Mouse (Mus musculus) cerebellum, adult 9-11 months (tissue): ENCODE measurements around the gene Zim1.

ENCODE experiments used
- DNase-seq: peaks from one replicate; pipeline ENCODE4 v3.0.0; 2022

The Zim1 gene

DNA sequence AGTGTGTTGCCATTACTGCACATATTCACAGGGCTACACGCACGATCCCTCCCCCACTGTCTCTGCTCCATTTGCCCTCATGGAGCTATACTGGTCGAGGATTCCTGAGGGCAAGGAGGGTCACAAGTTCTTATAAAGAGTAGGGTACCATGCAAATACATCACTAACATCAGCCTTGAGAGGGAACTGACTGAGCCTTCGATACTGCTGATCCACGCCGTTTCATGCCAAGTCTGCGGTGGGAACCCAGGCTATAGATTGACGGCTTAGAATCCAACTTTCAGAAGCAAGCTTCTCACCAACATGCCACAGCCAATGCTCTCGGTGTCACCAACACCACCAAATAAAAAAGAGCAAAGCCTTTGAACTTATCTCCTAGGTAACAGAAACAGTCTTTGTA, 45.7 kb downstream of the Zim1 start:
- DNase-seq = no peak

DNA sequence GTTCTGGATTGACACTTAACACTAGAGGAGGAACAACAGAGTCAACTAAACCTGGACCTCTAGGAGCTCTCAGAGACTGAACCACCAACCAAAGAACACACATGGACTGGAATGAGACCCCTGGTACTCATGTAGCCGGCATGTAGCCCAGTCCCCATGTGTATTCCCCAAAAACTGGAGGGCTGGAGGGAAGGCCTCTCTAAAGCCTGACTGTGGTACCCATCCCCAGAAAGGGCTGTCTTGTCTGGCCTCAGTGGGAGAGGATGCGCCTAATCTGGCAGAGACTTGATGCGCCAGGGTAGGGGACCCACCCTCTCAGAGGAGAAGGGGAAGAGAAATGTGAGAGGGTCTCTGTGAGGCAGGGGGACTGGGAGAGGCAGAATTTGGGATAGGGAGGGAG, 50.4 kb downstream of the Zim1 start:
- DNase-seq = no peak

DNA sequence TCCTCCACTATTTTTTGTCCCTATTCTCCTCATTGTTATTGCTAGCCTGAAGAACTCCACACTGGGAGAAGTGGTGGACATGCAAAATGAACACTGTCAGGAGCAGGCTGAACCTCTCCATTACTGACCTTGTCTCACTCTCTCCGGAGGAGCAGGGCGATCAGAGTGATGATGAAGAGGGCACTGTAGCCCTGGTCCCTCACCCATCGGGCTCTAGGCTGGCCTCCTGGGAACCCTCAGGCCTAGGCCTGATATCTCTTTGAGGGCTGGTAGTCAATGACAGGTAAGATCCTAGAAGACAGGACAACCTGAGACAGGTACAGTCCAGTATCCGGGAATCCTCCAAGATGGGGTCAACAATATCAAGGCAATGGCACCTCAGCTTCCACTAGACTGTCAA, 58.2 kb downstream of the Zim1 start:
- no peak for DNase-seq

DNA sequence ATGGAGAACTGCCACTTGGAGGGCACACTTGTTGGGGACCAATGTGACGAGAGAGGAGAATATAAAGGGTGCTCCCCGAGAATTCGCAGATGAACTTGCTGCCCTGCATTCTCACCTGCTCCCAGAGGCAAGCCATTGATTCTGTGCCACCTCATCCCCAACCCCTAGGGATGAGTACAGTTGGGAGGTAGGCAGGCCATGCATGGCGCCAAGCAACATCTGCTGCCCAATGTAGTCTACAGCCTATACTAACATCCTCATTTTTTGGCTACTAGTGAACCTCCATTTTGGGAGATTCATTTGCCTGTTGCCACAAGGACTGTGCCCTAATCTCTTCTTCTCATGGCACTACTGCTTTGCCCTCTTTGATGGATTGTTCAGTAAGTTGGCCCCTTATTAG, 59.5 kb downstream of the Zim1 start:
- no peak for DNase-seq

DNA sequence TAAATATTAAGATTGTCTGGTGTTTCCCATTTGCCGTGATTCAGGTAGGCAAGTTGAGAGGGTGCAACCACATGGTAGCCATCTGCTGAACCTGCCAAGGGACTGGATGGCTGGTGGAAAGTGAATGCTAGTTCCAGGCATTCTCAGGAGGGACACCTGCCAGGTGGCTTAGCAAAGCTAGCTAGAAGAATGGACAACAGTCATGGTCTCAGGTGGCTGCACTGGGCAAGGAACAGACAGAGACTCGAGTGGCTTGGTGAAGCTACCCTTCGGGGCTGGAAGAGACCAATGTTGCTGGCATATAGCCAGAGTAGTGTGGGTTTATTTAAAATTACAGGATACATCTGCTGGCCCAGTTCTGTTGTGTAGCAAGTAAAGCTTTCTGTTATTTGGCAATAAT, 60.4 kb downstream of the Zim1 start:
- DNase-seq = no peak
